Mouse (Mus musculus): Measurements from ENCODE around the gene Larp7. TPM values are rescaled to one million over a fixed set of nuclear protein-coding genes. Genes with fewer than 3 reads are reported as not detected.
A peak's percentile ranks its signal among the peaks of the same experiment; 100 is the strongest.

Larp7 gene
- polyA plus RNA-seq (2016; fragmentation: Nextera tagmentation; extraction: Ambion mirVana): 80.5 and 86.2 TPM in 2 replicates

DNA sequence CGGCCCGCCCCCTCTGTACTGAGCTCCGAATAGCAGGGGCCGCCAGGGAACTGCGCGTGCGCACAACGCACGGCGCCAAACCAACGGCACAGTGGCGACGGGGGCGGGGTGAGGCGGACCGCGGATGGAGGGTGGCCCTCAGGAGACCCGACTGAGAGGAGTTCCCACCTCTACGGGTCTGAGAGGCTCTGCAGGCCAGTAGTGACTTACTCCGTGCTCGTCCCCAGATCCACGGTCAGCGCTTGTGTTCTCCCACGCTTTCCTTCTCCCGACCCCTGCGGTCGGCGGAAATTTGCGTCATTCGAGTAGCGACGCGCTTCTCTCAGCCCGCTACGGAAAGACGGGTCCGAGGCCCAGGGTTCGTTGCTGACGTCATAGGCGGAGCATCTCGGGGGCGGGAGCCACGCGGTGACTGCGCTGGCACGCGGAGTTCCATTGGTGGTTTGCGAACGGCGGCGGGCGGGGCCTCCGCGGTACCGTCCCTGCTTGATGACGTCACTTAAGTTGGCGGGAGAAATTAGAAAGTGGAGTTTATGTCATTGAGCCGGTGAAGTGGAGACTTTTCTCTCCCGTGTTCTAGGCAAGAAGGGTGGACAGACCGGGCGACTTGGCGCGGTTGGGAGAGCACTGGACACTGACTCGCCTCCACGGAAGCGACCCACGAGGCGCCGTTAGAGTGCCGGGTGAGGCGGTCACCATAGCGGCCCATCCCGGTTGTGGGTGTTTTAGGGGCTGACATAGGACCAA is at the start of gene Larp7, which contains the start of gene Zgrf1:
Gene Larp7, minus strand, starts transcription at position 377 of the 747 bp plus-strand sequence.
Gene Zgrf1, plus strand, starts transcription at position 517 of the 747 bp plus-strand sequence.
- H3K4me1 ChIP-seq: peaks cover 21% of the 10 kb centered on the region
- H3K27ac ChIP-seq (replicated peaks): peak within 1 kb of the TSS; percentile 96
- H3K36me3 ChIP-seq: peaks cover 27% of the 10 kb centered on the region
- WGBS: under 1% methylated on average over 73 of the region's 73 CpGs
- peak; percentile 98 for DNase-seq (ENCODE audit: low spot score)
- no peaks in the 10 kb centered on the region for H3K9me3 ChIP-seq (replicated peaks)
- no peaks in the 10 kb centered on the region for H3K27me3 ChIP-seq (ENCODE audit: low read depth, poor library complexity, severe bottlenecking)
- peak within 1 kb of the TSS; percentile 80 for H3K4me3 ChIP-seq

DNA sequence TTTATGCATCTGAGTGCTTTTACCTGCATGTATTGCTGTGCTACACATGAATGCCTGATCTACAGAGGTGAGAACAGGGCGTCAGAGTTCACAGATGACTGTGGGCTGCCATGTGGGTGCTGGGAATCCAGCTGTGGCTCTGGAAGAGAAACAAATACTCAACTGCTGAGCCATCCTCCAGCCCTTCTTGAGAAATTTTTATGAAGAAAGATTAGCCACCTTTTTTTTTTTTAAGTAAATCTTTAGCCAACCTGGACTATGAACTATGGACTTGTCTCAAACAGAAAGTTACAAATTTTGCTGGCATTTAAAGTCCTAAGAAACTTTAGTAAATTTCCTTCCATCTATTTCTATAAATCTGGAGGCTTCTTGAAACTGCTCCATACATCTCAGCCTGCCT is 44.0 kb upstream of the Larp7 start:
- Histone ChIP-seq H3K36me3 (peaks cover 82% of the 10 kb centered on the region), H3K9me3 (replicated peaks) (no peaks in the 10 kb centered on the region), H3K4me3 (no peak overlapping the region), H3K27ac (replicated peaks) (no peak overlapping the region), H3K27me3 (ENCODE audit: low read depth, poor library complexity, severe bottlenecking) (no peaks in the 10 kb centered on the region), H3K4me1 (no peaks in the 10 kb centered on the region)
- WGBS: 93% methylated on average over 1 of the region's 1 CpGs
- no peak for DNase-seq (ENCODE audit: low spot score)

DNA sequence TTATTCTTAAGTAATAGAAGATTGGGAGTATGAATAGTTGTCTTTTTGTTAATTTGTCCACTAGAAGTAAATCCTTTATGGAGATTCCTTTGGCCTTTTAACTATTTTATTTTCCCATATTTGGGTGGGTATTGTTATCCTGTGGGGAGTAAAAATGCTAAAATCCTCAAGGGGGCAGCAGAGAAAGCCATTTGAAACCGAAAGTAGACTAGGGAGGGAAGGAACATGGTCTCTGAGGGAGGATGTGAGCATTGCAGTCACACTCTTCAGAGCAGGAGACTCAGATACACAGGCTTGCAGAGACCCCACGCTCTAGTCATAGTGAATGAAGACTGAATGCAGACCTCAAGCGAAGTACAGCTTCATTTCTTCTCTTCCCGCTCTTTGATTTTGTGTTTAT is 19.4 kb upstream of the Larp7 start:
- H3K36me3 ChIP-seq: peaks cover 85% of the 10 kb centered on the region
- WGBS: 64% methylated on average over 4 of the region's 4 CpGs
- H3K4me3 ChIP-seq: no peak overlapping the region
- H3K4me1 ChIP-seq: no peaks in the 10 kb centered on the region
- no peak overlapping the region for H3K27ac ChIP-seq (replicated peaks)
- DNase-seq (ENCODE audit: low spot score): peak; percentile 15
- H3K27me3 ChIP-seq (ENCODE audit: low read depth, poor library complexity, severe bottlenecking): no peaks in the 10 kb centered on the region
- no peaks in the 10 kb centered on the region for H3K9me3 ChIP-seq (replicated peaks)

DNA sequence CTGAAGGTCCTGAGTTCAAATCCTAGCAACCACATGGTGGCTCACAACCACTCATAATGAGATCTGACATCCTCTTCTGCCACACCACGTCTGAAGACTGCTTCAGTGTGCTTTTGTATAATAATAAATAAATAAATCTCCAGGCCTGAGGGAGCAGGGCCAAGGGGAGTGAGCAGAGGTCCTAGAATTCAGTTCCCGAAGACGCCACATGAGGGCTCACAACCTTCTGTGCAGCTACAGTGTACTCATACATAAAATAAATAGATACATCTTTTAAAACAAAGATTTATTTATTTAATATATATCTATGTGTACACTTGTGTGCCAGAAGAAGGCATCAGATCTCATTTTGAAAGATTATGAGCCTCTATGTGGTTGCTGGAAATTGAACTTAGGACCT is 12.0 kb upstream of the Larp7 start:
- Histone ChIP-seq H3K27ac (replicated peaks) (no peak overlapping the region), H3K9me3 (replicated peaks) (no peaks in the 10 kb centered on the region), H3K36me3 (peaks cover 78% of the 10 kb centered on the region), H3K4me1 (no peaks in the 10 kb centered on the region), H3K4me3 (no peak overlapping the region), H3K27me3 (ENCODE audit: low read depth, poor library complexity, severe bottlenecking) (no peaks in the 10 kb centered on the region)
- DNase-seq (ENCODE audit: low spot score): no peak
- 83% methylated on average over 3 of the region's 3 CpGs for WGBS

DNA sequence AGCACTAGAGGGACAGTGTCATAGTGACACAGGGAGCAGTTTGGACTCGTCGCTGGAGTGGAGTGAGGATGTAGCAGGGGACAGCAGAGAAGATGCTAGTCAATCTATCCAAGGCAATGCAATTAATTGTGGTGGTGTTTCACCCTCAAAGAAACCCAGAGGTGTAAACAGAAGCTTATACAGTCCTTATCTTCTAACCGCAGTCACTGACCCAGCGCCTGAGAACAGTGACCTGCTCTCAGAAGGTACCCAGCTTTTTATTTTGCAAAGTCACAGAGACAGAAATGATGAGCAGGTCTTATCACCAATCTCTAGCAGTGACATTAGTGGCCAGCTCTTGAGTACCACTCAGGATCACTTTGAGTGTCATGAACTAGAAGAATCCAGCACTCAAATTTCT is 9.8 kb upstream of the Larp7 start:
- H3K36me3 ChIP-seq: peaks cover 76% of the 10 kb centered on the region
- no peaks in the 10 kb centered on the region for H3K9me3 ChIP-seq (replicated peaks)
- H3K27me3 ChIP-seq (ENCODE audit: low read depth, poor library complexity, severe bottlenecking): no peaks in the 10 kb centered on the region
- no peak overlapping the region for H3K27ac ChIP-seq (replicated peaks)
- DNase-seq (ENCODE audit: low spot score): no peak
- WGBS: 94% methylated on average over 4 of the region's 4 CpGs
- H3K4me3 ChIP-seq: no peak overlapping the region
- no peaks in the 10 kb centered on the region for H3K4me1 ChIP-seq

DNA sequence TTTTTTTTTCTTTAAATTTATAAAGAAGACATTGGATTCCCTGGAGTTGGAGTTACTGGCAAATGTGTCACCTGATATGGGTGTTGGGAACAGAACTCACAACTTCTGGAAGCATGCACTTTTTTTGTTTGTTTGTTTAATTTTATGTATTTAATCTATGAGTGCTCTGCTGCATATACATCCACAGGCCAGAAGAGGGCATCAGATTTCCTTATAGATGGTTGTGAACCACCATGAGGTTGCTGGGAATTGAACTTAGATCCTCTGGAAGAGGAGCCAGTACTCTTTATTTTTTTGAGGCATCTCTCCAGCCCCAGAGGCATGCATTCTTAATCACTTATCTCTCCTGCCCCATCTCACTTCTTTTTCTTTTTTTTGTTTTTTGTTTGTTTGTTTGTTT is 5.1 kb upstream of the Larp7 start:
- no peaks in the 10 kb centered on the region for H3K9me3 ChIP-seq (replicated peaks)
- peaks cover 12% of the 10 kb centered on the region for H3K4me1 ChIP-seq
- H3K4me3 ChIP-seq: no peak overlapping the region
- no peaks in the 10 kb centered on the region for H3K27me3 ChIP-seq (ENCODE audit: low read depth, poor library complexity, severe bottlenecking)
- DNase-seq (ENCODE audit: low spot score): no peak
- no peak overlapping the region for H3K27ac ChIP-seq (replicated peaks)
- peaks cover 69% of the 10 kb centered on the region for H3K36me3 ChIP-seq

DNA sequence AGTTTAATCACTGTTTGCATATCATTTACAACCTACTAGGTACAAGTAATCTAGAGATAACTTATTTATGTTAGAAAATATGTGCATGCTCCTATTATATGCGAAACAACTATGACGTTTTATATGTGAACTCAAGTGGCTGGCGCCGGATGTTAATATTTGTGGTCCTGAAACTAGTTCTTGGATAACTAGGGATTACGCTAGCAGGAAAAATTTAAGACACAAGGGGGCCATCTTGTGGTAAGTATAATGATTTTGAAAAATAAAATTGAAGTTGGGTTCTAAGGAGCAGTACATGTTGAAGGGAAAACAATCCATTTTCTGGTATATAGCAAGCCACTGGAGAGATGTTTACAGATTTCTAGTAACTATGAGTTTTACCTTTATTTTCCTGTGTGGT is 1.6 kb upstream of the Larp7 start:
- 77% methylated on average over 5 of the region's 5 CpGs for WGBS
- Histone ChIP-seq H3K36me3 (peaks cover 39% of the 10 kb centered on the region), H3K9me3 (replicated peaks) (no peaks in the 10 kb centered on the region), H3K27ac (replicated peaks) (no peak overlapping the region), H3K27me3 (ENCODE audit: low read depth, poor library complexity, severe bottlenecking) (no peaks in the 10 kb centered on the region), H3K4me1 (peaks cover 21% of the 10 kb centered on the region), H3K4me3 (peak overlapping the region; percentile 80)
- DNase-seq (ENCODE audit: low spot score): no peak

DNA sequence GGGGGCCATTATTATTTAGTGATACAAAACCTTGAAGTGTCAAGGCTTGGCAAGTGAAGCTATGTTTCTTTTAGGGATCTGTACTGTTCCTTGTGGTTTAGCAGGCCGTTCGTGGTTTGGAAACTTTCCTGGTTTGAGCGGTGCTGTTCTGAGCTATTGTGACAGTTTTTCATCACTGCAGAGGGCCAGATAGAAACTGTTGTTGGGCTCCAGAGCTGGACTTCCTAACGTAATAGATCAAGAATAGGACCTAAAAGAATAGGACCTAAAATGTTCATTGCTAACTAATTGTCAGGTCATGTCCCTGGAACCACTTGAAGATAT is 533 bp upstream of the Larp7 start:
- Histone ChIP-seq H3K36me3 (peaks cover 31% of the 10 kb centered on the region), H3K27ac (replicated peaks) (peak overlapping the region; percentile 96), H3K4me3 (peak overlapping the region; percentile 80), H3K4me1 (peaks cover 21% of the 10 kb centered on the region), H3K27me3 (ENCODE audit: low read depth, poor library complexity, severe bottlenecking) (no peaks in the 10 kb centered on the region), H3K9me3 (replicated peaks) (no peaks in the 10 kb centered on the region)
- 2% methylated on average over 4 of the region's 4 CpGs for WGBS
- no peak for DNase-seq (ENCODE audit: low spot score)

DNA sequence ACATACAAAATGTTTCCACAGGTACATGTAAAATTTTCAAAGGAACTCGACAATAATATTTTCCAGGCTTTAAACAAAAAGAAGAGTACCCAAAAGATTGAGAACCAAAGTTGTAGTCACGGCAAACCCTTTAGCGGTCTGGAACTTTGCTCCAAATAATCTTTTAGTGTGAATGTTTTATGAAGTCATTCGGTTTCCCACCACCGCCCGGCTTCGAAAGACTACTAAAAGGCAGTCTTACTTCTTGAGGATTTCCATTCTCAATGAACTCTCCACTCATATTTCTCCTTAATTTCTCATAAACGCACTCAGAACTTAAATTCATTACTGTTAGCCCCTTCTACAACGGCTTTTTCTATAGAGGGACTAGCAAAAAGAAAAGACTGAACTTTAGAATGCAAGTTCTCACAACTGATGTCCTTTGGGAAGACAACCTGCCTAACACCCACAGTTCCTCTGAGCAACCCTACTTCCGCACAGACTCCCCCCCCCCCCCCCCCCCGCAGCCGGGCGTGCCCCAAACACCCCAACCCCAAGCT is 646 bp downstream of the Larp7 start:
- Histone ChIP-seq H3K36me3 (peaks cover 21% of the 10 kb centered on the region), H3K4me3 (peak overlapping the region; percentile 80), H3K9me3 (replicated peaks) (no peaks in the 10 kb centered on the region), H3K4me1 (peaks cover 21% of the 10 kb centered on the region), H3K27me3 (ENCODE audit: low read depth, poor library complexity, severe bottlenecking) (no peaks in the 10 kb centered on the region), H3K27ac (replicated peaks) (peak overlapping the region; percentile 96)
- 11% methylated on average over 12 of the region's 13 CpGs for WGBS
- DNase-seq (ENCODE audit: low spot score): no peak

DNA sequence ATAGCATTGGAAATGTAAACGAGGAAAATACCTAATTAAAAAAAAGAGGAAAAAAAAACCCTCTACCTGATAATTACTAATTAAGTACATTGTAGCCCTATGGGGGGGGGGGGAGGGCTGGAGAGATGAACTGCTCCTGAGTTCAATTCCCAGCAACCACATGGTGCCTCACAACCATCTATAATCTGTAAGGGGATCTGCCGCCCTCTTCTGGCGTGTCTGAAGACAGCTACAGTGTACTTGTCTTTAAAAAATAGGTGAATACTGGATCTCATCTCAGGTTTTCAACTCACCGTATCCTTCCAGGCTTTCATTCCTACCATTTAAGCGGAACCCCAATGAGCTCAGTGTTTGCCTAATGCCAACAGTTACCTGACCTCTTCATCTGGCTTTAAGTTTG is 5.3 kb downstream of the Larp7 start:
- H3K9me3 ChIP-seq (replicated peaks): no peaks in the 10 kb centered on the region
- H3K27me3 ChIP-seq (ENCODE audit: low read depth, poor library complexity, severe bottlenecking): no peaks in the 10 kb centered on the region
- no peak overlapping the region for H3K27ac ChIP-seq (replicated peaks)
- H3K4me3 ChIP-seq: no peak overlapping the region
- 26% methylated on average over 4 of the region's 5 CpGs for WGBS
- peaks cover 43% of the 10 kb centered on the region for H3K36me3 ChIP-seq
- DNase-seq (ENCODE audit: low spot score): peak; percentile 45
- H3K4me1 ChIP-seq: peaks cover 9% of the 10 kb centered on the region

DNA sequence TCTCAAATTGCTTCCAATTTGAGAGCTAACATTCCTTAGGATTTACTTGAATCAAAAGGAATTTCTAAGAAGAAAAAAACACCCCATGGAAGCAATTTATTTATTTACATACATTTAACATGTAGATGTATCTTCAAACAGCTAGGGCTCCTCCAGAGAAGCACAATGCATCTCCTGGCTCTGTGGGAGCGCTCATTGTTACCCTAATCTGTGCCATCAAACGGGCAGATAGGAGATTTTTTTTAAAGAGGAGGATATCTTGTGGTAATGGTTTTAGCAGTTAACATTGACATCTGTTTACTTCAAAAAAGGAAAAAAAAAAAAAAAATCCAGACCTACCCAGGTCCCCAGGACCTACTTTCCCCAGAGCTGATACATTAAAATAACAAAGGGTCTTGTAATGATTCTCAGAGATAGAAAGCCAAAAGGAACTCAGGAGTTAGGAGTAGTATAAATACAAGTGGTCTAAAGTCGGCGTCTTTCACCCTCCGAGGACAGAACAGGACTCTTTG is 8.5 kb downstream of the Larp7 start:
- no peak for DNase-seq (ENCODE audit: low spot score)
- H3K27ac ChIP-seq (replicated peaks): no peak overlapping the region
- no peaks in the 10 kb centered on the region for H3K9me3 ChIP-seq (replicated peaks)
- H3K4me3 ChIP-seq: no peak overlapping the region
- 15% methylated on average over 5 of the region's 5 CpGs for WGBS
- H3K27me3 ChIP-seq (ENCODE audit: low read depth, poor library complexity, severe bottlenecking): no peaks in the 10 kb centered on the region
- H3K4me1 ChIP-seq: no peaks in the 10 kb centered on the region
- peaks cover 73% of the 10 kb centered on the region for H3K36me3 ChIP-seq

DNA sequence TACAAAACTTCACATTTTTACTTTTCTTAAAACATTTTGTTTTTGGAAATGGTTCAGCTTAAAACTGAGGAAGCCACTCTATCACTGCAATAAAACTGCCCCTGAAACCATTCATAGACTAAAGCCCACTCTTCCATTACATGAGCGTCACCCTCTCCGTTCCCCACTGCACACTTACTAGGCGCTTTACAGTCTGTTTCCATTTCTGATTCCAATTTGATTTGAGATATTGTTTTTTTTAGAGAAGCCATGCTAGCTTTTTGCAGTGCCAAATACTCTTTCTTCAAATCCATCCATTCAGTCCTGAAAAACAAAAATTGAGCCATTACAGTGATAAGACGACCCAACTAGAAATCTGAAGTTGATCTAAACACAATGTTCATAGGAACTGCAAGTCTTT is 9.2 kb downstream of the Larp7 start:
- no peak for DNase-seq (ENCODE audit: low spot score)
- Histone ChIP-seq H3K36me3 (peaks cover 78% of the 10 kb centered on the region), H3K27ac (replicated peaks) (no peak overlapping the region), H3K27me3 (ENCODE audit: low read depth, poor library complexity, severe bottlenecking) (no peaks in the 10 kb centered on the region), H3K4me3 (no peak overlapping the region), H3K9me3 (replicated peaks) (no peaks in the 10 kb centered on the region), H3K4me1 (no peaks in the 10 kb centered on the region)
- WGBS: 78% methylated on average over 4 of the region's 4 CpGs

DNA sequence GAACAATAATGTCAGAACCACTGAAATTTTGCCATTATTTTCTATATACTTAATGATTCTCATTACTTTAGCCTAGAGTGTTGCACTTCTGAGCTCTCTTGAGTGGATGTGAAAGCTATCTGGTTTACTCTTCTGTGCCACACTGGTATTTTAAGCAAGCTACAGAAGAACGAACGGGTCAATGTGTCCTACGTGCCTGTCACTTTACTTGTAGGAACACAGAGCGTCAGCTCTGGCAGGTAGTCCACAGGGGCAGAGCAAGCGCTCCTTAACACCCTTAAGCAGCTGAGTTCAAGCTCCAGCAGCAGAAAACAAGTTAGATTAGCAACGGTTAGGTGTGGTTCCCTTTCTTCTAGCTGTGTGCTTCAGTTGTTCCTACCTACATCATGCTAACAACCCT is 14.0 kb downstream of the Larp7 start:
- 71% methylated on average over 6 of the region's 6 CpGs for WGBS
- peaks cover 69% of the 10 kb centered on the region for H3K36me3 ChIP-seq
- no peak overlapping the region for H3K4me3 ChIP-seq
- no peaks in the 10 kb centered on the region for H3K27me3 ChIP-seq (ENCODE audit: low read depth, poor library complexity, severe bottlenecking)
- no peak overlapping the region for H3K27ac ChIP-seq (replicated peaks)
- no peaks in the 10 kb centered on the region for H3K9me3 ChIP-seq (replicated peaks)
- no peaks in the 10 kb centered on the region for H3K4me1 ChIP-seq
- DNase-seq (ENCODE audit: low spot score): no peak

All from midbrain, embryonic 10.5 days (tissue).